Mouse (Mus musculus) bone marrow, adult 2 months (tissue): ENCODE measurements at regions not wholly inside any gene's neighbourhood (a gene's known extent, or its start where the extent isn't known, plus 50 kb on each side); places are given as distances from the start of the nearest gene placed in this dataset.

Experiments
- CTCF ChIP-seq: fragments of 200-500 bp; IDR thresholded peaks from 2 replicates; pipeline ENCODE4 v1.5.1; 2011; ENCODE audit warnings: low read length, control low read depth; ENCODE audit not compliant: control insufficient read depth, insufficient read depth
- POLR2A ChIP-seq: fragments of 200-500 bp; IDR thresholded peaks from 2 replicates; pipeline ENCODE4 v1.6.1; 2011; ENCODE audit warnings: low read depth, mild to moderate bottlenecking, control low read depth, low read length, borderline replicate concordance; ENCODE audit not compliant: control insufficient read depth

GRCm38 (mm10) chr1:61525881-61526280 is 112.7 kb upstream of the Pard3b start:
- TF ChIP-seq CTCF, result no peak
- TF ChIP-seq POLR2A, result no peak
